Mouse (Mus musculus) lung, adult 2 months (tissue): ENCODE results near the gene Eif4g3.

Experiments used
- CTCF ChIP-seq: fragments of 200-500 bp; IDR thresholded peaks from 2 replicates; pipeline ENCODE4 v1.5.1; 2011; ENCODE audit warnings: mild to moderate bottlenecking, low read length, control low read depth; ENCODE audit not compliant: insufficient read depth
- POLR2A ChIP-seq: fragments of 200-500 bp; IDR thresholded peaks from 2 replicates; pipeline ENCODE4 v1.6.1; 2011; ENCODE audit warnings: low read depth, mild to moderate bottlenecking, control low read depth, low read length, borderline replicate concordance; ENCODE audit errors: extremely low read depth

- TF ChIP-seq CTCF (no peak), POLR2A (no peak)
Measured at GRCm38 (mm10) chr4:138063372-138064265, 70.8 kb downstream of the Eif4g3 start.
